35 mouse cellular contexts compared by ENCODE assay signal in the genomic region with DNA sequence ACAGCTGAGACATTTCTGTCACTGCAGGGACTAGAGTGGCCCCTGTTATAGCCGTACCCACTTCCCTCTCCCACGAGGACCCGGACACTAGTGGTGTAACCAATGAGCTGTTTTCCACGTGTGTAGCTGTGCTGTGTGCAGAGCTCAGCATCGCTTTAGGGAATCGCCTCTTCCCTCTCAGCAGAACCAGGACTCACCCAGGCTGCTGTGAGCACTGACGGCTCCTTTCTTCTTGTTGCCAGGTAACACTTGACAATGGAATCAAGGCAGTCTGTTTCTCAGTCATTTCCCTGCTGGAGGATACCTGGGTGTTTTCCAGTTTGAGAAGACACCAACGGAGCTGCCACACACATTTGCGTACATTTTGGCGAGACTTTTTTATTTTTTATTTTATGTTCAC. TPM values are rescaled to one million over a fixed set of nuclear protein-coding genes. Genes with fewer than 3 reads are reported as not detected.
A peak's percentile ranks its signal among the peaks of the same experiment; 100 is the strongest.
DNase-seq lines count a peak whose midpoint lies in the region; ATAC-seq and TF ChIP-seq lines count a peak whose summit lies in the region.
"Had no signal": no experiment of that assay in that cellular context is flagged by ENCODE, and none has a peak within 500 bp of the region (broad histone marks: within the 10 kb centered on the region; RNA-seq: fewer than 3 reads in every experiment).

No protein-coding gene starts in this region.

- no peaks in the 10 kb centered on the region for H3K9me3 ChIP-seq in forebrain, postnatal 0 days (ENCODE audit: low read length)
- no peaks in the 10 kb centered on the region for H3K9me3 ChIP-seq in forebrain, embryonic 10.5 days
- no peaks in the 10 kb centered on the region for H3K9me3 ChIP-seq in midbrain, embryonic 14.5 days (ENCODE audit: control insufficient read depth, low read length)
- no peaks in the 10 kb centered on the region for H3K9me3 ChIP-seq in midbrain, embryonic 11.5 days (ENCODE audit: control insufficient read depth, low read length)
- H3K9me3 ChIP-seq in hindbrain, postnatal 0 days (ENCODE audit: low read length) = no peaks in the 10 kb centered on the region
- H3K9me3 ChIP-seq: embryonic facial prominence, embryonic 12.5 days; heart, embryonic 12.5 days; kidney, embryonic 15.5 days; limb, embryonic 10.5 days; limb, embryonic 15.5 days; liver, embryonic 13.5 days; neural tube, embryonic 15.5 days had no signal

- H3K9ac ChIP-seq in forebrain, postnatal 0 days = no peak overlapping the region
- no peak overlapping the region for H3K9ac ChIP-seq in midbrain, embryonic 14.5 days (replicated peaks; ENCODE audit: low read length)
- H3K9ac ChIP-seq in midbrain, embryonic 11.5 days (ENCODE audit: low read length) = no peak overlapping the region
- no peak overlapping the region for H3K9ac ChIP-seq in hindbrain, postnatal 0 days (replicated peaks; ENCODE audit: low read length)
- H3K9ac ChIP-seq: embryonic facial prominence, embryonic 12.5 days; heart, embryonic 12.5 days; kidney, embryonic 15.5 days; limb, embryonic 15.5 days; liver, embryonic 13.5 days; neural tube, embryonic 15.5 days had no signal

- no peak overlapping the region for H3K4me3 ChIP-seq in forebrain, postnatal 0 days (ENCODE audit: low read depth, low read length)
- no peak overlapping the region for H3K4me3 ChIP-seq in forebrain, embryonic 10.5 days
- H3K4me3 ChIP-seq in midbrain, embryonic 14.5 days (replicated peaks; ENCODE audit: low read depth, low read length) = no peak overlapping the region
- no peak overlapping the region for H3K4me3 ChIP-seq in midbrain, embryonic 11.5 days (ENCODE audit: low read depth, low read length)
- H3K4me3 ChIP-seq in hindbrain, postnatal 0 days (ENCODE audit: low read length) = no peak overlapping the region
- no peak overlapping the region for H3K4me3 ChIP-seq in lung, adult 2 months (replicated peaks; ENCODE audit: extremely low read depth, low read depth, low read length)
- H3K4me3 ChIP-seq: embryonic facial prominence, embryonic 12.5 days; heart, adult 2 months; heart, embryonic 12.5 days; kidney, embryonic 15.5 days; limb, embryonic 10.5 days; limb, embryonic 15.5 days; liver, embryonic 13.5 days; neural tube, embryonic 15.5 days had no signal

- ATAC-seq in forebrain, postnatal 0 days = peak; percentile 90
- ATAC-seq in midbrain, embryonic 14.5 days (ENCODE audit: low FRiP score, low TSS enrichment) = no peak
- no peak for ATAC-seq in midbrain, embryonic 11.5 days (ENCODE audit: low FRiP score)
- peak; percentile 43; the same call in 1 of the 2 replicates for ATAC-seq in hindbrain, postnatal 0 days
- ATAC-seq: activated CD4-positive, CD25-positive, alpha-beta regulatory T cell, adult 4 months; CD4-positive, CD25-positive, alpha-beta regulatory T cell, adult 4 months had no signal

- TF ChIP-seq CTCF in forebrain, postnatal 0 days (IDR thresholded peaks at IDR 0.05; ENCODE audit: low read depth) = no peak
- no peak for TF ChIP-seq CTCF in hindbrain, postnatal 0 days (IDR thresholded peaks at IDR 0.05; ENCODE audit: low read depth)
- TF ChIP-seq CTCF in lung, adult 2 months (IDR thresholded peaks at IDR 0.05; ENCODE audit: insufficient read depth, low read length) = no peak

- TF ChIP-seq POLR2A in lung, adult 2 months (IDR thresholded peaks at IDR 0.05; ENCODE audit: borderline replicate concordance, extremely low read depth, low read depth, low read length) = no peak

- 0 out of 2 replicates have a peak overlapping the region, but pooled peaks have one; percentile 50 for H3K27ac ChIP-seq in forebrain, postnatal 0 days (ENCODE audit: low read depth, low read length)
- no peak overlapping the region for H3K27ac ChIP-seq in forebrain, embryonic 10.5 days
- H3K27ac ChIP-seq in midbrain, embryonic 14.5 days (replicated peaks; ENCODE audit: low read depth, low read length) = no peak overlapping the region
- H3K27ac ChIP-seq in midbrain, embryonic 11.5 days (ENCODE audit: low read depth, low read length) = no peak overlapping the region
- H3K27ac ChIP-seq in hindbrain, postnatal 0 days = no peak overlapping the region
- H3K27ac ChIP-seq: embryonic facial prominence, embryonic 12.5 days; heart, adult 2 months; kidney, embryonic 15.5 days; limb, embryonic 10.5 days; limb, embryonic 15.5 days; liver, embryonic 13.5 days; macrophage; neural tube, embryonic 15.5 days had no signal

- peak; percentile 46 for DNase-seq in forebrain, postnatal 0 days
- DNase-seq in forebrain, embryonic 10.5 days (ENCODE audit: extremely low spot score, low spot score) = no peak
- peak; percentile 55 for DNase-seq in midbrain, embryonic 14.5 days
- DNase-seq in midbrain, embryonic 11.5 days (ENCODE audit: low spot score, missing footprints) = no peak
- DNase-seq in hindbrain, postnatal 0 days (ENCODE audit: low spot score) = peak; percentile 24
- DNase-seq in lung, adult 2 months = no peak
- no peak for DNase-seq in cerebellum, postnatal 36 days
- DNase-seq: adrenal gland, adult 2 months; adrenal gland, postnatal 36 days; cerebellum, adult 8-10 months; cerebellum, postnatal 25 days; embryo, embryonic 11 days; heart, adult 2 months; heart, postnatal 4 days; kidney, adult 18-20 months; kidney, postnatal 25 days; liver, embryonic 13.5 days; lung, adult 18-20 months; lung, postnatal 10 days; retina, postnatal 1 day; spleen, adult 18-20 months; thymus, postnatal 14 days had no signal

- H3K4me2 ChIP-seq in forebrain, postnatal 0 days (ENCODE audit: low read depth) = no peak overlapping the region
- H3K4me2 ChIP-seq in midbrain, embryonic 14.5 days (ENCODE audit: low read length) = no peak overlapping the region
- H3K4me2 ChIP-seq in midbrain, embryonic 11.5 days = no peak overlapping the region
- H3K4me2 ChIP-seq in hindbrain, postnatal 0 days (ENCODE audit: low read depth, low read length) = no peak overlapping the region
- H3K4me2 ChIP-seq: embryonic facial prominence, embryonic 12.5 days; heart, embryonic 12.5 days; kidney, embryonic 15.5 days; limb, embryonic 15.5 days; liver, embryonic 13.5 days; neural tube, embryonic 15.5 days had no signal

- 30% methylated on average over 10 of the region's 10 CpGs for WGBS in forebrain, postnatal 0 days
- WGBS in forebrain, embryonic 10.5 days = 63% methylated on average over 10 of the region's 10 CpGs
- 33% methylated on average over 10 of the region's 10 CpGs for WGBS in midbrain, embryonic 14.5 days
- 54% methylated on average over 10 of the region's 10 CpGs for WGBS in midbrain, embryonic 11.5 days
- 26% methylated on average over 10 of the region's 10 CpGs for WGBS in hindbrain, postnatal 0 days
- 65% methylated on average over 10 of the region's 10 CpGs for WGBS in lung, adult 2 months

- H3K4me1 ChIP-seq in forebrain, postnatal 0 days (ENCODE audit: insufficient read depth) = no peaks in the 10 kb centered on the region
- H3K4me1 ChIP-seq in forebrain, embryonic 10.5 days = peaks cover 31% of the 10 kb centered on the region
- H3K4me1 ChIP-seq in midbrain, embryonic 14.5 days (ENCODE audit: control insufficient read depth, insufficient read depth, low read length) = no peaks in the 10 kb centered on the region
- no peaks in the 10 kb centered on the region for H3K4me1 ChIP-seq in midbrain, embryonic 11.5 days (ENCODE audit: control insufficient read depth, insufficient read depth, low read length)
- no peaks in the 10 kb centered on the region for H3K4me1 ChIP-seq in hindbrain, postnatal 0 days (ENCODE audit: insufficient read depth, low read length)
- no peaks in the 10 kb centered on the region for H3K4me1 ChIP-seq in lung, adult 2 months (ENCODE audit: control insufficient read depth, insufficient read depth, low read length)
- H3K4me1 ChIP-seq: limb, embryonic 15.5 days; liver, embryonic 13.5 days had no signal

- H3K27me3 ChIP-seq in forebrain, postnatal 0 days (ENCODE audit: insufficient read depth, low read length) = no peaks in the 10 kb centered on the region
- H3K27me3 ChIP-seq in forebrain, embryonic 10.5 days (ENCODE audit: poor library complexity, severe bottlenecking) = no peaks in the 10 kb centered on the region
- no peaks in the 10 kb centered on the region for H3K27me3 ChIP-seq in midbrain, embryonic 14.5 days (ENCODE audit: control insufficient read depth, insufficient read depth, low read length)
- no peaks in the 10 kb centered on the region for H3K27me3 ChIP-seq in midbrain, embryonic 11.5 days (ENCODE audit: control insufficient read depth, insufficient read depth, low read length)
- no peaks in the 10 kb centered on the region for H3K27me3 ChIP-seq in hindbrain, postnatal 0 days (ENCODE audit: insufficient read depth, low read length)
- H3K27me3 ChIP-seq: heart, embryonic 12.5 days; kidney, embryonic 15.5 days; limb, embryonic 15.5 days; liver, embryonic 13.5 days; neural tube, embryonic 15.5 days had no signal

- no peaks in the 10 kb centered on the region for H3K36me3 ChIP-seq in forebrain, postnatal 0 days (ENCODE audit: insufficient read depth)
- no peaks in the 10 kb centered on the region for H3K36me3 ChIP-seq in forebrain, embryonic 10.5 days (replicated peaks)
- H3K36me3 ChIP-seq in midbrain, embryonic 14.5 days (ENCODE audit: control insufficient read depth, insufficient read depth, low read length) = no peaks in the 10 kb centered on the region
- no peaks in the 10 kb centered on the region for H3K36me3 ChIP-seq in midbrain, embryonic 11.5 days (ENCODE audit: control insufficient read depth, insufficient read depth, low read length)
- H3K36me3 ChIP-seq in hindbrain, postnatal 0 days (ENCODE audit: insufficient read depth, low read length) = no peaks in the 10 kb centered on the region
- H3K36me3 ChIP-seq: embryonic facial prominence, embryonic 12.5 days; heart, embryonic 12.5 days; kidney, embryonic 15.5 days; limb, embryonic 10.5 days; limb, embryonic 15.5 days; liver, embryonic 13.5 days; neural tube, embryonic 15.5 days had no signal

RNA-seq across cellular contexts. Expression of gene Crhr1, which starts 44.1 kb away (rescaled TPM):
- 16.7 and 23.3 TPM in 2 replicates for total RNA-seq in forebrain, postnatal 0 days (2014; rRNA removed)
- 6.4 and 6.9 TPM in 2 replicates for polyA plus RNA-seq in forebrain, postnatal 0 days (2015; fragmentation: Nextera tagmentation; extraction: Ambion mirVana)
- polyA plus RNA-seq in forebrain, embryonic 10.5 days (2016; fragmentation: Nextera tagmentation; extraction: Ambion mirVana) = 0.06 and 0.22 TPM in 2 replicates
- 4.9 and 7.4 TPM in 2 replicates for polyA plus RNA-seq in midbrain, embryonic 14.5 days (2014; fragmentation: Nextera tagmentation; extraction: Ambion mirVana)
- 0.33 and 0.60 TPM in 2 replicates for polyA plus RNA-seq in midbrain, embryonic 11.5 days (2014; fragmentation: Nextera tagmentation; extraction: Ambion mirVana)
- total RNA-seq in hindbrain, postnatal 0 days (2014; rRNA removed) = 27.0 and 28.0 TPM in 2 replicates
- polyA plus RNA-seq in hindbrain, postnatal 0 days (2015; fragmentation: Nextera tagmentation; extraction: Ambion mirVana) = 6.5 and 6.8 TPM in 2 replicates
- not detected in 2 replicates for polyA plus RNA-seq in lung, adult 2 months (2012; rRNA removed)
- total RNA-seq: adrenal gland, adult 2 months; gastrocnemius, adult 8-10 months; gastrocnemius, postnatal 4 days; heart, adult 2 months; heart, postnatal 4 days; megakaryocyte-erythroid progenitor cell, adult 5-6 weeks had no signal
- polyA plus RNA-seq: activated CD4-positive, CD25-positive, alpha-beta regulatory T cell, adult 4 months; CD4-positive, CD25-positive, alpha-beta regulatory T cell, adult 4 months; heart, adult 2 months; heart, embryonic 12.5 days; heart, postnatal 0 days; limb, embryonic 15.5 days; liver, embryonic 13.5 days; macrophage had no signal

Comparison
In these comparisons a context has a peak if more than half of its experiments do, and no peak if none do; other contexts are left out.
1. DNase-seq: peak in forebrain, postnatal 0 days (single experiment), midbrain, embryonic 14.5 days (single experiment) and hindbrain, postnatal 0 days (single experiment); none in forebrain, embryonic 10.5 days (single experiment), midbrain, embryonic 11.5 days (single experiment), lung, adult 2 months (single experiment) and cerebellum, postnatal 36 days (0 of 2).
2. ATAC-seq: peak in forebrain, postnatal 0 days (single experiment) and hindbrain, postnatal 0 days (single experiment); none in midbrain, embryonic 14.5 days (single experiment) and midbrain, embryonic 11.5 days (single experiment).